Mouse (Mus musculus): ENCODE measurements at regions not wholly inside any gene's neighbourhood (a gene's known extent, or its start where the extent isn't known, plus 50 kb on each side); places are given as distances from the start of the nearest gene placed in this dataset.
A peak's percentile ranks its signal among the peaks of the same experiment; 100 is the strongest.

- H3K4me2 ChIP-seq (ENCODE audit: insufficient read depth, low read depth, poor library complexity, severe bottlenecking), result 0 out of 2 replicates have a peak overlapping the region, but pooled peaks have one; percentile 29
- H3K4me3 ChIP-seq (replicated peaks in 1 of 3; ENCODE audit: low read depth in 2 of 3, low read length in 2 of 3, poor library complexity in 1 of 3), result no peak overlapping the region
- H3K27ac ChIP-seq (ENCODE audit: insufficient read depth, low read depth), result no peak overlapping the region
- H3K9me3 ChIP-seq (replicated peaks; ENCODE audit: low read length), result no peaks in the 10 kb centered on the region
- H3K4me1 ChIP-seq (ENCODE audit: control insufficient read depth in 1 of 2, insufficient read depth in 2 of 2), result 0 out of 4 replicates have a peak, but pooled peaks cover 0 to 3% of the 10 kb centered on the region in 2 experiments
- dilution Hi-C loops (cut with MboI; ENCODE audit: extremely low pct_ligation_motif_present, extremely low pct_unique_long_range_greater_than_20kb, low sequenced_read_pairs) (no loop called here), in situ Hi-C loops (cut with MboI; ENCODE audit: low pct_ligation_motif_present, low pct_unique_long_range_greater_than_20kb, low sequenced_read_pairs) (no loop called here)
- peak; percentile 36 for DNase-seq (ENCODE audit: extremely low read depth)
- TF ChIP-seq BHLHE40 (IDR thresholded peaks at IDR 0.05; ENCODE audit: low read depth, low read length), result no peak
- TF ChIP-seq MXI1 (IDR thresholded peaks at IDR 0.05; ENCODE audit: low read depth, low read length), result no peak
- TF ChIP-seq ZMIZ1 (IDR thresholded peaks at IDR 0.05; ENCODE audit: low read depth, low read length), result no peak
- no peak for TF ChIP-seq NRF1 (IDR thresholded peaks at IDR 0.05; ENCODE audit: low read depth, low read length)
- TF ChIP-seq ZC3H11A (IDR thresholded peaks at IDR 0.05; ENCODE audit: low read depth, low read length), result no peak
- TF ChIP-seq SIN3A (IDR thresholded peaks at IDR 0.05; ENCODE audit: low read length), result no peak
- TF ChIP-seq PAX5 (IDR thresholded peaks at IDR 0.05; ENCODE audit: low read length), result no peak
- no peak for TF ChIP-seq TBP (conservative IDR thresholded peaks at IDR 0.05; ENCODE audit: low read depth, low read length)
- no peak for TF ChIP-seq CHD1 (IDR thresholded peaks at IDR 0.05; ENCODE audit: low read depth, low read length)
- TF ChIP-seq TCF12 (IDR thresholded peaks at IDR 0.05; ENCODE audit: low read depth, low read length), result no peak
- no peak for TF ChIP-seq CHD2 (IDR thresholded peaks at IDR 0.05; ENCODE audit: low read length)
- TF ChIP-seq JUND (conservative IDR thresholded peaks at IDR 0.05; ENCODE audit: low read depth, low read length), result no peak
- no peak for TF ChIP-seq MAZ (IDR thresholded peaks at IDR 0.05; ENCODE audit: low read depth, low read length)
- no peak for TF ChIP-seq MEF2A (IDR thresholded peaks at IDR 0.05; ENCODE audit: borderline replicate concordance, low read depth, low read length)
- TF ChIP-seq SMC3 (IDR thresholded peaks at IDR 0.05; ENCODE audit: low read depth, low read length), result peak; percentile 24; the same call in 1 of the 2 replicates
- no peak for TF ChIP-seq KAT2A (IDR thresholded peaks at IDR 0.05; ENCODE audit: insufficient replicate concordance, low read length)
- no peak for TF ChIP-seq E2F4 (IDR thresholded peaks at IDR 0.05; ENCODE audit: insufficient replicate concordance, low read depth, low read length)
- no peak for TF ChIP-seq EP300 (IDR thresholded peaks at IDR 0.05; ENCODE audit: low read length)
- no peak for TF ChIP-seq GABPA (IDR thresholded peaks at IDR 0.05; ENCODE audit: insufficient replicate concordance, low read depth, low read length)
- TF ChIP-seq RCOR1 (conservative IDR thresholded peaks at IDR 0.05; ENCODE audit: low read depth, low read length), result no peak
- TF ChIP-seq USF1 (IDR thresholded peaks at IDR 0.05; ENCODE audit: low read depth, low read length), result no peak
- TF ChIP-seq HCFC1 (IDR thresholded peaks at IDR 0.05; ENCODE audit: low read depth, low read length), result no peak
- TF ChIP-seq RAD21 (IDR thresholded peaks at IDR 0.05; ENCODE audit: low read depth, low read length), result peak; percentile 36
- no peak for TF ChIP-seq ZNF384 (IDR thresholded peaks at IDR 0.05; ENCODE audit: low read depth, low read length)
- TF ChIP-seq CTCF (conservative IDR thresholded peaks at IDR 0.05 in 1 of 2, IDR thresholded peaks at IDR 0.05 in 1 of 2; ENCODE audit: low read depth in 2 of 2, low read length in 2 of 2), result peak in 1 of 2 experiments; percentile 34; a peak in 2 of 4 replicates
- H3K79me2 ChIP-seq (replicated peaks; ENCODE audit: control insufficient read depth, extremely low read depth, insufficient read depth, poor library complexity, severe bottlenecking), result no peaks in the 10 kb centered on the region
- H3K27me3 ChIP-seq (replicated peaks), result no peaks in the 10 kb centered on the region
- no peak overlapping the region for H3K9ac ChIP-seq (ENCODE audit: insufficient read depth, low read depth)
- H3K36me3 ChIP-seq (replicated peaks in 1 of 2; ENCODE audit: control insufficient read depth in 1 of 2, insufficient read depth in 1 of 2, low read length in 1 of 2), result no peaks in the 10 kb centered on the region
Observed at GRCm38 (mm10) chr1:69331418-69332254, 223.8 kb upstream of the Erbb4 start.
